Mouse (Mus musculus) lung, adult 2 months (tissue): ENCODE measurements around the gene Ntsr2. TPM values are rescaled to one million over a fixed set of nuclear protein-coding genes. Genes with fewer than 3 reads are reported as not detected.

Source experiments
- DNase-seq: peaks from one replicate; pipeline ENCODE4 v3.0.0; 2022
- H3K4me1 ChIP-seq: fragments of 200-500 bp; 2 replicates; pipeline ENCODE4 v1.6.1; 2011; ENCODE audit warnings: low read length; ENCODE audit not compliant: control insufficient read depth, insufficient read depth
- H3K4me3 ChIP-seq: fragments of 200-500 bp; replicated peaks from 2 replicates; pipeline ENCODE3; 2011; ENCODE audit warnings: low read depth, mild to moderate bottlenecking, control low read depth, low read length; ENCODE audit errors: extremely low read depth
- CTCF ChIP-seq: fragments of 200-500 bp; IDR thresholded peaks from 2 replicates; pipeline ENCODE4 v1.5.1; 2011; ENCODE audit warnings: mild to moderate bottlenecking, low read length, control low read depth; ENCODE audit not compliant: insufficient read depth
- POLR2A ChIP-seq: fragments of 200-500 bp; IDR thresholded peaks from 2 replicates; pipeline ENCODE4 v1.6.1; 2011; ENCODE audit warnings: low read depth, mild to moderate bottlenecking, control low read depth, low read length, borderline replicate concordance; ENCODE audit errors: extremely low read depth
- WGBS: fragments of 180-500 bp; shearing (Covaris S2); methylation state at CpG from one replicate; pipeline ENCODE4 v1.1.7; 2018; 5-methylcytosine and 5-hydroxymethylcytosine counted together
- polyA plus RNA-seq: library from polyadenylated mRNA; depleted of rRNA; stranded (reverse); fragments of >200 nt; gene quantifications from 2 replicates; pipeline ENCODE4 v1.2.3, GENCODE M21; 2012

The Ntsr2 gene
- polyA plus RNA-seq, 1 experiment: 0.97 TPM

DNA sequence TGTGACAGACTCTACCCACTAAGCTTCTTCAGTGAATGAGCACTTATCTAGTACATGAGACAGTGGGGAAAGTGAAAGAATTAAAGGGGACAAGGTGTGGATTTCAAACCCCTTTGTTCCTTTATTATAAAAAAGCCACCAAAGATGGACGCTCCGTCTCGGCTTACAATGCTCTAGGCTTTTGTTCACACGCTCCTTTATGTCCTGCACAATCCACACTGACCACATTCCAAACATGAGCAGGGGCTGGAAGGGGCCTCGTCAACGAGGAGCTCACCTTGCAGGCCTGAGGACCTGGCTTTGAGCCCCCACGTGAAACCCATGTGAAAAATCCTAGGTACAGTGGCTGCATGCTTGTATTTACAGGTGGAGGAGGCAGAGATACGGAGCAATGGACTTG lies 8.5 kb upstream of the Ntsr2 start:
- 60% methylated on average over 8 of the region's 8 CpGs for WGBS
- H3K4me1 ChIP-seq: no peaks in the 10 kb centered on the region
- TF ChIP-seq CTCF (no peak), POLR2A (no peak)
- no peak overlapping the region for H3K4me3 ChIP-seq
- DNase-seq: no peak

DNA sequence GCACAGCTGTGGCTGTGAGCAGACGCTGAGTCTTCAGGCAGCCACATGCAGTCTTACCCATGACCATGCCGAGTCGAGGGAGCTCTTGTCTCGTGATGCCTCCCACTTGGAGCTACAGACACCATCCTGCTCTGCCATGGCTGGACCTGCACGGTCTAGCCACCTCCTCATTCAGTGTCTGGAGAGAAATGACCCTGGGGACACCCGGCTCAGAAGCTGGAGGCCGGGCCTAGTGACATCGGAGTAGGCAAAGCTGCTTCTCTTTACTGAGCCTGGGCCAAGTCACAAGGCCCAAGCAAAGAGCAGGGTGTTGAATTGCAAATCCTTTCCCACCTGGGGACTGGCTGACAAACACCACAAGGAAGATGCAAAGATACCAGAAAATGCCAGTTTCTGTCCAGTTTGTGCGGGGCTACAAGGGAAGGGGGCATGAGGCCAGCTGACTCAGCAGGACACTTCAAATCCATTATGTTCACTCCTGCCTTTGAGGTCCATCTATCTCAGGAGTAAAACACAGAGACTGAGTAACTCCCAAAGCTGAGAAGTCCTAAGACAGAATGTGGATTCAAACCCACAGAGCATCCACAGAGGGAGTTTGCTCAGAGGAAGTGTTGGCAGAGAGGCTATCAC lies 6.3 kb upstream of the Ntsr2 start:
- Histone ChIP-seq H3K4me1 (no peaks in the 10 kb centered on the region), H3K4me3 (no peak overlapping the region)
- 43% methylated on average over 9 of the region's 9 CpGs for WGBS
- TF ChIP-seq POLR2A (no peak), CTCF (no peak)
- no peak for DNase-seq

DNA sequence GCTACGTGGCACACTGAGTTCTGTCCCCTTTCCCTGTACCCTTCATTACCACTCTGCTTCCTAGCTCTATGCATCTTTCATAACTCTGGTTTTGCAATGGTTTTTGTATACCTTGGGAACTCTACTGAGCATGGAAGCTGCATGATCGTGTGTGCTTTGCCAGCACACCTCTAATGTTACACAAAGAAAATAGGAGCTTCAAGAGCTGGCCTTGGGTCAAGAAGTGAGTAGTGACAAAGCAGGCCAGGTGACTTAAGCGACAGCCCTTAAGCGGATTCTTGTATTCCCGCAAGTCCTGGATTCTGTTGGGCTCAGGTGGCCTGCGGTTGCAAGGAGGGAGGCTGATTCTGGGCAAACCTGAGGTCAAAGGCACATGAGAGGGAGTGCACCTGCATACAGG lies 4.9 kb upstream of the Ntsr2 start:
- Histone ChIP-seq H3K4me3 (no peak overlapping the region), H3K4me1 (no peaks in the 10 kb centered on the region)
- 82% methylated on average over 6 of the region's 6 CpGs for WGBS
- no peak for DNase-seq
- TF ChIP-seq CTCF: no peak
- TF ChIP-seq POLR2A: no peak

DNA sequence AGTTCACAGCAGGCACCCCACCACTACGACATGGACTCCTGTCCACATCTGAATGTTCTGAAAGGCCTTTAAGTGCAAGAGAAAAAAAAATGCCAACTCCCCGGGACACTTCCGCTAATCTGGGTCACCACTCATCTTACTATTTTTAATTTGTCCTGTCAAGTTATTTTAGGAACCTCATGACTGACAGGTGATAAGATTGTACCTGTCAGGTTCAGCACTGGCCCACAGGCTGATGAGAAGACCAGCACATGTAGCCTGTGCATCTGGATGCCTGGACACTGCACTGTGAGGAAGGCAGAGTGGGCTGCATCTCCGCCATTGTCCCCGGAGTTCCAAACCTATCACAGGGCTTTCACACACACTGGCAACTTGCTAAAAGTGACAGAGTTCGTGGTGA lies 3.4 kb upstream of the Ntsr2 start:
- WGBS: 67% methylated on average over 6 of the region's 6 CpGs
- Histone ChIP-seq H3K4me3 (no peak overlapping the region), H3K4me1 (peaks cover 3% of the 10 kb centered on the region; the same call in 1 of the 2 replicates)
- no peak for TF ChIP-seq POLR2A
- no peak for TF ChIP-seq CTCF
- no peak for DNase-seq

DNA sequence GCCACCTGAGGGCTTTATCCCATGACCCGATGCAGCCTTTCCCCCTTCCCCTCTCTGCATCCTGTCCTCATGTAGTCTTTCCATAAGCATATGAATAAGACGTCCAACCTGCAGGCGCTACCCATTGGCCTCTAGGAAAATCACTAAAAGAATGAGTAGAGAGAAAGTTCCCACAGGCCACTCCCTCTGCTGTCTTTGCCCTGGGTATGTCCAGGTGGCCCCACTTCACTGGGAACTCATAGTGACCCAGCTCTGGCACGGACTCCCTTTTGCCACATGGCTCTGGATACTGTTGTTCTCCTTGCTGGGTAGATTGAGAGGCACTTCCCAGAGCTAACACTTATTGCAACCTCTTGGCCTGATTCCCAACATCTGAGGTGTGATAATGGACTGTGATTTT lies 2.4 kb downstream of the Ntsr2 start:
- TF ChIP-seq POLR2A (no peak), CTCF (no peak)
- DNase-seq: no peak
- H3K4me1 ChIP-seq: peaks cover 3% of the 10 kb centered on the region; the same call in 1 of the 2 replicates
- no peak overlapping the region for H3K4me3 ChIP-seq
- 72% methylated on average over 4 of the region's 4 CpGs for WGBS

DNA sequence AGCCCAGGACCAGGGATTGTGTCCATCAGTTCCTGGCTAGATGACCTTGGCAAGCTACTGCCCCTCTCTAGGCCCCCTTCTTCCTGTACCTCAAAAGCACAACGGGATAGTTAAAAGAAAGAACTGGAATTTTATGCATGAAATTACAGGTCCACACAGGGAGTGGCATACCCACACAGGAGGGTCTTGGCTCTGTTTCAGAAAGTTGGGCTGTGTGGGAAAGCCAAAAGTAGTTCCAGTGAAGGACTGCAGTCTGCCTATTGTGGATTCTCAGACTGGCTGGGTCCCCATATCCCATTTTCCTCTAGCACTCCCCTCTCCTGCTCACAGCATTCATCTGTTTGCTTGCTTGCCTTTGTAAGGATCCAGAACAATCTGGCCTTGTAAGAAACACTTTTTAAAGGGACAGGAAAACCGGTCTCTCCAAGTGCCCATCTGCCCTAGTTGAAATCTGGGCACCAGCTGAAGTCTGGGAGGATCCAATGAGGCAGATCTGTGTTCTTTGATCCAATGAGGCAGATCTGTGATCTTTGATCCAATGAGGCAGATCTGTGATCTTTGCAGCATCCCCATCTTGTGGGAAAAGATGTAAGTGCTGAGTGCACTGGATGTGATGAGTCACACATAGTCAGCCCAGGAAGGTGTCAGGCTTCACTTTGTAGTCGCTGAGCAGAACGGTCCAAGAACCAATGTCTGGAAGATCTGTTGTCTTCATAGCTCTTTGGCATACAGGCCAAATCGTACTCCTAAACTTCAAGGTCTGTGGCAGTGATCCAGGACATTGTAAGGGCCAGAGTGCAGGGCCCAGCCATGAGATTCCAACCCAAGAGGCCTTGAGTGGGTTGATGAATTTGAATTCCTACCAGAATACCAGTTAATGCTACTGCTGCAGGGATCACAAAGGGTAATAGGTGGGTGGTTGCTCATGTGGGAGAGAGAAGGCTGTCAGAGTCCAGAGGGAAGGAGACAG lies 4.0 kb downstream of the Ntsr2 start:
- Histone ChIP-seq H3K4me1 (peaks cover 3% of the 10 kb centered on the region; the same call in 1 of the 2 replicates), H3K4me3 (no peak overlapping the region)
- 67% methylated on average over 5 of the region's 5 CpGs for WGBS
- no peak for TF ChIP-seq POLR2A
- no peak for TF ChIP-seq CTCF
- DNase-seq: no peak

DNA sequence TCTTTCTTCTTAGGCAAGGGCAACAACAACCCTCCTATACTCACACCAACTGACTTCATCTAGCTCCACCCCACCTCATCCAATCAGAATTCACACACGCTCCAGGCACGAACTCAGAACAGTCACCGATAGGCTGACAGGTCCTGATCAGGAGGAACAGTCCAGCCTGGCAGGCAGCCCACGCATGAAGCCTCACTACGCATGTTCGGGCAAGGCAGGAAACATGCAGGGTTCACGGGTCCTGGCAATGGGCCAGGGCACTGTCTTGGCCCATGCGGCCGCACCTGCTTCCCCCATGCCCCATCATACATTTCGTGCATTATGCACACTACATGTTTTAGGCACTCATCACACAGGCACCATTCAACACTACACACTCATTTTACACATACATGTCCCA lies 8.3 kb downstream of the Ntsr2 start:
- no peak overlapping the region for H3K4me3 ChIP-seq
- 66% methylated on average over 10 of the region's 10 CpGs for WGBS
- no peaks in the 10 kb centered on the region for H3K4me1 ChIP-seq
- DNase-seq: no peak
- TF ChIP-seq POLR2A: no peak
- TF ChIP-seq CTCF: no peak

DNA sequence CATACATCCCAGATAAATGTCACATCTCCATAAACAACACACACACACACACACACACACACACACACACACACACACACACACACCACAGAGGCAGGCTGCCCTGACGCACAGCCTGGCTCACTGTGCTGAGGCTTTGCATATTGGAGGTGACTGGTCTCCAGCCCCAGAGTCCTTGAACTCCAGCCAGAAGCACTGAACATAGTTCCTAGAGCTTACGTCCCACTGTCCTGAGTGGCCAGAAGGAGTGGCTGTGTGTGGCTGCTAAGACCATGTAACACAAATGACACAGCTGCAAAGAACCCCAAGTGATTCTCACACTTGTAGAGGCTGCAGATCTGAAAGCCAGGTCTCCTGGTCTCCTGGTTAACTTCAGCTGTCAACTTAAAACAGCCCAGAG lies 8.8 kb downstream of the Ntsr2 start:
- no peak for TF ChIP-seq POLR2A
- TF ChIP-seq CTCF: no peak
- H3K4me1 ChIP-seq: no peaks in the 10 kb centered on the region
- 74% methylated on average over 2 of the region's 2 CpGs for WGBS
- no peak overlapping the region for H3K4me3 ChIP-seq
- no peak for DNase-seq

DNA sequence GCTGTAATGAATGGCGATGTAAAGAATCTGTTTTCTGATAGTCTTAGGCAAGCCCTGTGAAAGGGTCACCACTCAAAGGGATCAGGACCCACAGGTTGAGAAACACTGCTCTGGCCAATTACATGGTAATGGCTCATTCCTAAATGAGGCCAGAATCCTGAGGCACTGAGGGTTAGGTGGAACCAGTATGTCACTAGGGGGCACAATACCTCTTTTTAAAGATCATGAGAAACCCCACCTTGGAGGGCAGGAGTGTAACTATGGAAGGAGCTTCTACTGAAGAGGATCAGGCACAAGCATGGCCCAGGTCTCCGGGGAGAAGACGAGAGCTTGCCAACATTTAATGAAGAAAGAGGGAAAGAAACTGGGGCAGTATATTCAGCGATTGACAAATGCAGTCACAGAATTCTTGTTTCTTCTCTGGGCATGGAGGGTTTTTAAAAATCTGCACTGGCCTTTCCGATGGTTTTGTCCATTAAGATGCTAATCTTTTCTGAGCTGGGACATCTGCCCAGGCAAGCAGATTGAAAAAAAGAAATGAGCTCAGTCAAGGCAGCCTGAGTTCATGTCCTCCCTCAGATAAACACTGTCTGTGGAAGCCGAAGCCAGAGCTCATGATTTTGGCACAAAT lies 9.9 kb downstream of the Ntsr2 start:
- TF ChIP-seq POLR2A (no peak), CTCF (no peak)
- Histone ChIP-seq H3K4me1 (no peaks in the 10 kb centered on the region), H3K4me3 (no peak overlapping the region)
- DNase-seq: no peak
- 56% methylated on average over 6 of the region's 6 CpGs for WGBS
